Mouse (Mus musculus) CD4-positive naive resting alpha-beta T cell, adult 76 days (primary cell): ENCODE data around the gene Tsfm. TPM values are rescaled to one million over a fixed set of nuclear protein-coding genes. Genes with fewer than 3 reads are reported as not detected.

ENCODE experiments used
- total RNA-seq: library from RNA; stranded (reverse); gene quantifications from one replicate; pipeline ENCODE4 v1.2.4, GENCODE M21; 2023

Tsfm gene
- total RNA-seq = 13.5 TPM

DNA sequence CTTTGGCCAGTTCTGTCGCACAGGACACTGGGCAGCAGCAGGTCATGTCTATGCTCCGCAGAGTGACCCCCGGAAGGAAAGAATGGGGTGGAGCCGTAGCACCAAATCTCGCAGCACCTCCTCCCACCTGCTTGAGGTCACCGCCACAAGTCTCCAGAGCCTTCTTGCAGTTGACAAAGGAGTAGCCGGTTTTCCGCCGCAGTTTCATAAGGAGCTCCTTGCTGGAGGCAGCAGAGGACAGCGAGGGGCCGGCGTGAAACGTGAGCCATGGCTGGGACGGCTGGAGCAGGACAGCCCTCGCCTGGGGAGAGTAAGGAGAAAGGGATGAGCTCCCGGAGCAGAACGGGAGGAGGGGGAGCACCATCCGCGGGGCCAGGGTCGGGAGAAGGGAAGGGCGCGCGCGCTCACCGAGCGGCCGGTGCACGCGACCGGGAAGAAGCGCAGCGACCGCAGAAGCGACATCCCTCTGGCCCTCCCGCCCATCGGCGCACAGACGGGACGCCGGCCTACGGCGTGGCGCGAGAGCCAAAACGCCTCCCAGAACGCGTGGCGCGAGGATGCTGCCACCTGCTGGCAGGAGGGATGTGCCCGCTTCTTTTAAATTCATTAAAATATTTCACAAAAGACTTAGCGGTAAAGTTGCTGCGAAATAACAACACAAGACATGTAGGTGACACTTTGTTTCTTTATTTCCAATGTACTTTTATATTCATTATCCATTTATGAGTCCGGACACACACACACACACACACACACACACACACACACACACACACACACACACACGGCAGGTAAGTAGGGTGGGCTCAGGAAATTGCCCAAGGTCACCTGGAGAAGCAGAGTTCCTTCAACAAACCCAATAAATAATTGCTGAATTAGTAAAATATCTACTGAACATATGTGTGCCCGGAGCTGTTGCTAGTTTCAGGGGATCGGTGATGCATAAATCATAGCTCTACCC is at the start of gene Tsfm:
Tsfm (minus strand) TSS at position 505 of the 961 bp plus-strand sequence.

DNA sequence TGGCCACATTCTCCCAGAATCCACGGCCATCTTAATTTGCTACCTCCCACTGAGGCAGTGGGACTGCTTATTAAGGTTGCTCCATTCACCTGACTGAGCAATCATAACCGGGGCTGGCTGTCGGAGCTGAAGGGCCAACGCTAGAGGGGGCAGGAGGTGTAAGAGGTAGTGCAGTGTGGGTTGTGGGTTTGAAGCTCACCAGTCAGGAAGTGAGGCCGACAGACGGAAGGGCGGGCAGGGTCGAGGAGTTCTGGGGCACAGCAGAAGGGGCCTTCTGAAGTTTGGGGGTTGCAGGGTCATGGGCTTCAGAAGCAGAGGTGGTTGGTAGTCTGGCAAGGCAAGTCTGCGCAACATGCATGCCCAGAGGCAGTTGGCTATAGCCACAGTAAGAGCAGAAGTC is 44.4 kb upstream of the Tsfm start, which contains the start of gene Agap2:
Agap2 (plus strand) TSS at position 205 of the 400 bp plus-strand sequence.

DNA sequence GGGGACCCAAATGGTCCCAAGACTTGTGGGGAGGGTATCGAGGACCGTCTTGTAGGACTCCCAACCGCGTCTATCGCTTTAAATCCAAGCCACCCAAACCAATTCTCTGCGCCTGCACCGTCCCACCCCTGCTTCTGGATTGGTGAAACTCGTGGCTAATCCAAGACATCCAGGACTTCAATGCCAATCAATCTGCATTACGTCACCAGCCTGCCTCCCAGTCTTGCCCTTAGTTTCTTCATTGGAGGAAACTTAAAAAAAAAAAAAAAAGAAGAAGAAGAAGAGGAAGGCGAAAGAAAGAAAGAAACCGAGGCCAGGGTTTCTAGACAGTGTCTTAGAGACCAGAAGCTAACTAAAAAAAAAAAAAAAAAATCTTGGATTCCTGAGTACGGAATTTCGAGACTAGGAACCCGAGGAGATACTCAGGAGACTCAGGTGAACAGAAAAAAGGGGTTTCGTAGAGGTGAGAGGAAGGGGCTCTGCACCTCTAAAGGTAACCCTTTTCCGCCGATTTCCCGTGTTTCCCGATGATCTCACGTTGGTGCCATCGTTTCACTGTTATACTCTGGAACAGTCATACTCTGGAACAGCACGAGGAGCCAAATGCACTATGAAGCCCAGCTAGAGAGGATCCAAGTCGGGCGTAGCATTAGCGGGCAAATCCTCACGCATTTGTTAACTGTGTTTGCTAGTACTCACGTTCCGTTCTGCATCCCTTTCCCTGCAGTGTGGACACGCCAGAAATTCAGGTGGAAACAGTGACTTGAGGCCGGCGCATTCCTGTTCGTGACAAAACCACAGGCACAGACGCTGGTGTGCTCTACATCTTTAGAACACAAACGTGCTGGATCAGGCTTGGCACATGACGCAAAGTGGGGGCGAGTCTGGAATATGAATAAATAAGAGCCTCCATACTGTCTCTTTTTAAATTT is 39.8 kb upstream of the Tsfm start, which contains the start of gene Tspan31:
Tspan31 (minus strand) TSS at position 75 of the 932 bp plus-strand sequence.

DNA sequence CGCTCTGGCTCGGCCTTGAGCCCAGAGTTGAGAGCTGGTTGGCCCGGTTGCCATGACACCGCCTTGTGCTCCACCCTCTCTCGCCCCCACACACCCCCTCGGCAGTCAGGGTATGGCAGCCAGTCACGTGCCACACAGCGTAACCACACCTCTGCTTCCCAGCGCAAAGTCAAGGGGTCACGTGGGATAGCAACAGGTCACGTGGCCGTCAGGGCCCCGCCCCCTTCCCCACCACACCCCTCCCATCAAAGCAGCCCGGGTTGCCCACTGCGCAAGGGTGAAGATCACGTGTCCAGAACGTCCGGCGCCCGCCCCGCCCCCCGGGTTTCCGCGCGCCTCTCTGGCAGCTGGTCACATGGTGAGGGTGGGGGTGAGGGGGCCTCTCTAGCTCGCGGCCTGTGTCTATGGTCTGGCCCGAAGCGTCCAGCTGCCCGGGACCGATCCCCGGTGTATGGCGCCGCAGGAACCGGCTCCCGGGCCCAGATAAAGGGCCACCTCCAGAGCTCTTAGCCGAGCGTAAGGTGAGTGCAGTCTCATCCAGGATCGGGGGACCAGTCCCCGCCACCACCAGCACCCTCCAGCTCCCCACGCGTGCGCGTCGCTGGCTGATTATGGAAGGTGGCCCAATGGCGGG is 32.7 kb upstream of the Tsfm start, which contains the start of gene Cdk4:
Cdk4 (plus strand) TSS at position 296 of the 634 bp plus-strand sequence.

DNA sequence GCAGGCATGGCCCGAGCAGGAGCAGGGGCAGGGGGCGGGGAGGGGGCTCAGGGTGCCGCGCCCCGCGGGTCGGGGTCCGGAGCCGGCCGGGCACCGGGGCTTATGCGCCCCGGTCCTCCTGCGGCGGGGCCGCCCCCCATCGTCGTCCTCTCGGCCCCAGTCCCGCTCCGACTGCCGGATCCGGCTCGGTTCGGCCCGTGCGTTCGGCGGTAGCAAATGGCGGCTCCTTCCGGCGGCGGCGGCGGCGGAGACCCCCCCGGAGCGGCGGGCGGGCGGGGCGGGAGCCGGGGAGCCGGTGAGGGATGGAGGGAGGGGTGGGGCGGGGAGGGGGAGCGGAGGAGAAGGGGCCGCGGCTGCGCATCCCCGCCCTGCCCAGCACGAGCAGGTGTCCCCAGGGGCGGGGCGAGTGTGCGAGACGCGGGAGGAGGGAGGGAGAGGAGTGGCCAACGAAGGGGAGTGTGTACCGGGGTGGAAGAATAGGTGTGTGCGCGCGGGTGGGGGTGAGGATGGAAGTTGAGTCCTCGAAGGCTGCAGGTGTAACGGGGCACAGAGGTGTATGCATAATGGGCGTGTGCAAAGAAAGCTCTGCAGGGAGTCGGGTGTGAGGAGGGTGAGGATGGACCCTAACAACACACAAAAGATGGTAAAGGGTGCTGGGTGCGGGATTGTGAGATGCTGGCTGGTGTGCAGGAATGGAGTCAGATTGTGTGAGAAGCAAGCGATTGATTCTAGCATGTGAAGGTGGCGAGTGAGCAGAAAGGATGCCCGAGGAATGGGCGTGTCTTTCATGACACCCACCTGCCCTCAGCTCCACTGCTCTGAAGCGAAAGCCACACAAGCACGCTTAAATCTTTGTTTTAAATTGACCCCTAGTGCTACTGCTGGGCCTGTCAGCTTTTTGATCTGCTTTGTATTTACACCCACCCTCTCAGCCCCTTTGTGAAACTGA is 29.6 kb upstream of the Tsfm start, which contains the start of gene March9:
March9 (minus strand) TSS at position 217 of the 949 bp plus-strand sequence.

DNA sequence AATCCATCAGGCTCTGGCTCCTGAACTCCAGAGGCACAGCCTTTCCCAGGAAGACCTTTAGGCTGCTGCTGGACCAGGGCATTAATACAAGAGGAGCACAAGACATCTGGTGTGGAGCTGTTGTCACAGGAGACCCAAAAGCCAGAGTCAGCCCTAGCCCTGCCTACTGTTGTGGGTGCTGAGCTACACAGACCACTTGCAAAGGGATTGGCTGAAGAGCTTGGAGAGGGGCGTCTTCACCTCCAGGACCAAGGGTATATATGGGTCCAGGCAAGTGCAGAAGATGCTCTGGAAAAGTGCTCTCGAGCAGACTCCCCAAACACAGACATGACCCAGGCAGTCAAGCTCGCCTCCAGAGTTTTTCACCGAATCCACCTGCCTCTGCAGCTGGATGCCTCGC is 17.3 kb upstream of the Tsfm start, which contains the start of gene Cyp27b1:
Cyp27b1 (plus strand) TSS at position 297 of the 400 bp plus-strand sequence.

DNA sequence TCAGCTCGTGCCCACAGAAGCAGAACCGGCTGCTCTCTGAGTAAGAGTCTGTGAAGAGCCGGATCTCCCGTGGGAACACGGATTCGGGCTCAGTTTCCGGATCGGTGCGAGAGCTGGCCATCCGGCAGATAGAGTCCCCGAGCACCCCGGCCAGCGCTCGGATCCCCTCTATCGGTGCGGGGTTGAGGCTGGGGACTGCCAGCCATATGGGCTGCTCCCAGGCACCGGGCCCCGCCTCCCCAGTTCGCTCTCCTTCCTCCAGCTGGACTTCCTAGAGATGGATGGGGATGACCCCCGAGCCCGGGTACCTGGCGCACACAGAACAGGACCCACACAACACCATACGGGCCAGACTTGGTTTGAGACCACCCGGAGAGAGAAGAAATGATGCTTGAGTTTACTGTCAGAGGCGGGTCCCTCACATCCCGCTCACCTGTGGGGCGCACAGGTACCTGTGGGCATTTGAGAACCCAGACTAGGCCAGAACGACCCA is 10.7 kb upstream of the Tsfm start, which contains the start of the genes Mettl1 and Eef1akmt3:
Mettl1 (plus strand) TSS at position 141 of the 493 bp plus-strand sequence.
Eef1akmt3 (minus strand) TSS at position 240 of the 493 bp plus-strand sequence.

DNA sequence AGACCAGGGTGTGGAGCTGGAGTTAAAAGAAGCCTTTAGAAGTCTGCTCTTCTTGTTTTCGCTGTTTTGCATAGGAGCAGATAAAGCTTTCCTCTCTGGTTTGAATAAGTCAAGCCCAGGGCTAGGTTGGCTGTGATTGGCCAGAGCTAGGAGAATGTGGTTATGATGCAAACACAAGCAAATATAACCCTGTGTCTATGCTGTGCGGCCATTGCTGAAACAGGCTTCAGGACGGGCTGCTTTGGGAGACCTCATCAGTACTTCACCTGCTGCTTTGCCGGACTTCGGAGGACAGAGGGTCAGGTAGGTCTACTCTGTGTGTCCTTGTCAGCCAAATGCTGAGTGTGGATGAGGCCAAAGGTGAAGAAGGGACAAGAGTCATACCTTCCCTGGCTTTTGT is 30.1 kb downstream of the Tsfm start, which contains the start of gene Avil:
Avil (plus strand) TSS at position 181 of the 400 bp plus-strand sequence.

DNA sequence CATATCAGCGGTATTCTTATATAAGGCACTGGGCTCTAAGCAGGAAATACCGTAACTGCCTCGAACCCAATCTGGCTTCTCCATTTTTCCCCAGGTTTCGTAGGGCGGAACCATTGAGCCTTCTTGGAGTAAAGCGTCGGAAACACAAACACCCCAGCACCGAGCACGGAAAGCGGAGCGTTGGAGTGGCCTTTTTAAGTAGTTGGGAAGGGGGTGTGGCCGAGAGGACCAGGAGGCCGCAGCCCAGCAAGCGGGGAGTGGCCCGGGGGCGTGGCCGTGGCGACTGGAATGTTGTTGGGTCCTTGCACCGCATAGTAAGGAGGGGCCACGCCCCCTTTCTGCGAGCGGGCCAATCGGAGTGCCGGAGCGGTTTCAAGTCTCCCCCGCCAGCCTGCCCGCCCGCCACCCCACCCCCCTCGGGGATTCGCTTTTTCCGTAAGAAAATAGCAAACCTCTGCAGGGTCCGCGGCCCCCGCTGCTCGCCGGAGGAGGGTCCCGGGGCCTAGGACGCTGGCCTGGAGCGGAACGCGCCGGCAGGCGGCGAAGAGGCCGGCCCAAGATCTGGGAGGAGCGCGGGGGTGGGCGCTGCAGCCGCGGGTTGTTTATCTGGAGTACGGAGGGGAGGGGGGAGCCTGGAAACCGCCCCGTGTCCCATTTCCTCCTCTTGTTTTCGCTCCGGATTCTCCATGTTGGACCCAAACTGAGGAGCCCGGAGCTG is 52.2 kb downstream of the Tsfm start, which contains the start of gene Ctdsp2:
Ctdsp2 (plus strand) TSS at position 441 of the 718 bp plus-strand sequence.

Other genes starting within 250 kb of the Tsfm start
- 6.4 TPM for gene Atp23, start 129.5 kb downstream of the Tsfm start, total RNA-seq
- 104 TPM for gene Ctdsp2, start 52.1 kb downstream of the Tsfm start, total RNA-seq
- gene Avil, start 30.1 kb downstream of the Tsfm start, total RNA-seq = 2.0 TPM
- 22.7 TPM for gene Mettl1, start 10.6 kb upstream of the Tsfm start, total RNA-seq
- gene Eef1akmt3, start 10.7 kb upstream of the Tsfm start, total RNA-seq = 0.53 TPM
- gene Cyp27b1, start 17.4 kb upstream of the Tsfm start, total RNA-seq = 0.67 TPM
- gene March9, start 29.3 kb upstream of the Tsfm start, total RNA-seq = 4.1 TPM
- gene Cdk4, start 32.7 kb upstream of the Tsfm start, total RNA-seq = 99.5 TPM
- gene Tspan31, start 39.4 kb upstream of the Tsfm start, total RNA-seq = 9.4 TPM
- gene Agap2, start 44.4 kb upstream of the Tsfm start, total RNA-seq = 142 TPM
- gene Os9, start 90.3 kb upstream of the Tsfm start, total RNA-seq = 91.1 TPM
- 563 TPM for gene B4galnt1, start 134.4 kb upstream of the Tsfm start, total RNA-seq
- not detected for gene Slc26a10, start 149.8 kb upstream of the Tsfm start, total RNA-seq
- not detected for gene Arhgef25, start 159.2 kb upstream of the Tsfm start, total RNA-seq
- gene Dtx3, start 164.9 kb upstream of the Tsfm start, total RNA-seq = 59.7 TPM
- gene Pip4k2c, start 180.7 kb upstream of the Tsfm start, total RNA-seq = 43.6 TPM
- 0.12 TPM for gene Kif5a, start 232.5 kb upstream of the Tsfm start, total RNA-seq
- 115 TPM for gene Dctn2, start 235.5 kb upstream of the Tsfm start, total RNA-seq